In genomic region chr2:32730854-32731253, GRCm38 (mm10) we compare ENCODE assay signal across 9 mouse cellular contexts. TPM values are rescaled to one million over a fixed set of nuclear protein-coding genes. Genes with fewer than 3 reads are reported as not detected.
DNase-seq lines count a peak whose midpoint lies in the region; ATAC-seq and TF ChIP-seq lines count a peak whose summit lies in the region.
"Had no signal": no experiment of that assay in that cellular context is flagged by ENCODE, and none has a peak within 500 bp of the region (broad histone marks: within the 10 kb centered on the region; RNA-seq: fewer than 3 reads in every experiment).

No protein-coding gene starts in this region.

- H3K9me3 ChIP-seq in hindbrain, embryonic 11.5 days (ENCODE audit: control insufficient read depth, low read length): no peaks in the 10 kb centered on the region
- no peaks in the 10 kb centered on the region for H3K9me3 ChIP-seq in hindbrain, embryonic 16.5 days (ENCODE audit: control insufficient read depth, low read length)
- no peaks in the 10 kb centered on the region for H3K9me3 ChIP-seq in intestine, embryonic 14.5 days (ENCODE audit: control insufficient read depth, low read length)

- H3K4me3 ChIP-seq in hindbrain, embryonic 11.5 days (ENCODE audit: low read depth, low read length): no peak overlapping the region
- no peak overlapping the region for H3K4me3 ChIP-seq in hindbrain, embryonic 16.5 days (ENCODE audit: low read length)
- 0 out of 2 replicates have a peak overlapping the region, but pooled peaks have one; percentile 7 for H3K4me3 ChIP-seq in intestine, embryonic 14.5 days (ENCODE audit: low read depth, low read length)
- no peak overlapping the region for H3K4me3 ChIP-seq in cerebellum, adult 2 months (replicated peaks; ENCODE audit: insufficient read depth, low read depth, low read length)

- no peaks in the 10 kb centered on the region for H3K36me3 ChIP-seq in hindbrain, embryonic 11.5 days (ENCODE audit: control insufficient read depth, insufficient read depth, low read length)
- H3K36me3 ChIP-seq in hindbrain, embryonic 16.5 days (ENCODE audit: control insufficient read depth, insufficient read depth, low read length): no peaks in the 10 kb centered on the region
- H3K36me3 ChIP-seq in intestine, embryonic 14.5 days (ENCODE audit: control insufficient read depth, insufficient read depth, low read length): no peaks in the 10 kb centered on the region

- no peak overlapping the region for H3K27ac ChIP-seq in hindbrain, embryonic 11.5 days (ENCODE audit: low read depth, low read length)
- H3K27ac ChIP-seq in hindbrain, embryonic 16.5 days (ENCODE audit: low read depth, low read length): no peak overlapping the region
- H3K27ac ChIP-seq in intestine, embryonic 14.5 days (ENCODE audit: low read depth): peak overlapping the region; percentile 87
- H3K27ac ChIP-seq in cerebellum, adult 2 months (ENCODE audit: insufficient read depth, low read length): no peak overlapping the region

- 42% methylated on average over 11 of the region's 11 CpGs for WGBS in hindbrain, embryonic 11.5 days
- 44% methylated on average over 11 of the region's 11 CpGs for WGBS in hindbrain, embryonic 16.5 days
- WGBS in intestine, embryonic 14.5 days: 9% methylated on average over 11 of the region's 11 CpGs
- WGBS in cerebellum, adult 2 months: 47% methylated on average over 11 of the region's 11 CpGs

- H3K4me2 ChIP-seq in hindbrain, embryonic 11.5 days (replicated peaks; ENCODE audit: low read depth, low read length): no peak overlapping the region
- H3K4me2 ChIP-seq in hindbrain, embryonic 16.5 days (ENCODE audit: low read length): no peak overlapping the region
- H3K4me2 ChIP-seq in intestine, embryonic 14.5 days (ENCODE audit: low read length): peak overlapping the region; percentile 47

- no peak overlapping the region for H3K9ac ChIP-seq in hindbrain, embryonic 11.5 days (ENCODE audit: low read depth, low read length)
- H3K9ac ChIP-seq in hindbrain, embryonic 16.5 days (ENCODE audit: low read depth, low read length): no peak overlapping the region
- peak overlapping the region; percentile 17; the same call in 1 of the 2 replicates for H3K9ac ChIP-seq in intestine, embryonic 14.5 days (ENCODE audit: low read length)

- no peak for TF ChIP-seq CTCF in cerebellum, adult 2 months (IDR thresholded peaks at IDR 0.05; ENCODE audit: borderline replicate concordance, insufficient read depth, low read depth, low read length)

- DNase-seq in hindbrain, embryonic 11.5 days (ENCODE audit: low spot score): peak; percentile 44
- DNase-seq in embryo, embryonic 9.5 days (ENCODE audit: extremely low spot score): peak; percentile 68
- DNase-seq in intestine, embryonic 14.5 days (ENCODE audit: low spot score): no peak
- DNase-seq in lung, postnatal 10 days: peak; percentile 79
- no peak for DNase-seq in cerebellum, postnatal 36 days
- no peak for DNase-seq in adrenal gland, postnatal 4 days (ENCODE audit: low spot score in 2 of 2)
- no peak for DNase-seq in cerebellum, adult 2 months
- DNase-seq: thymus, postnatal 4 days had no signal

- H3K4me1 ChIP-seq in hindbrain, embryonic 11.5 days (replicated peaks; ENCODE audit: control insufficient read depth, insufficient read depth, low read length): peaks cover 2% of the 10 kb centered on the region; the same call in 1 of the 2 replicates
- peaks cover 3% of the 10 kb centered on the region; the same call in 1 of the 2 replicates for H3K4me1 ChIP-seq in hindbrain, embryonic 16.5 days (ENCODE audit: control insufficient read depth, insufficient read depth, low read depth, low read length)
- peaks cover 30% of the 10 kb centered on the region for H3K4me1 ChIP-seq in intestine, embryonic 14.5 days (replicated peaks; ENCODE audit: control insufficient read depth, insufficient read depth, low read length)
- H3K4me1 ChIP-seq in cerebellum, adult 2 months (ENCODE audit: control insufficient read depth, insufficient read depth, low read length): no peaks in the 10 kb centered on the region

- no peak for ATAC-seq in hindbrain, embryonic 11.5 days (ENCODE audit: low FRiP score)
- no peak for ATAC-seq in hindbrain, embryonic 16.5 days
- no peak for ATAC-seq in intestine, embryonic 14.5 days (replicated peaks; ENCODE audit: low FRiP score, low TSS enrichment, low read depth)

- TF ChIP-seq POLR2A in cerebellum, adult 2 months (IDR thresholded peaks at IDR 0.05; ENCODE audit: borderline replicate concordance, insufficient read depth, low read length): no peak

- no peaks in the 10 kb centered on the region for H3K27me3 ChIP-seq in hindbrain, embryonic 11.5 days (ENCODE audit: control insufficient read depth, insufficient read depth, low read length)
- no peaks in the 10 kb centered on the region for H3K27me3 ChIP-seq in hindbrain, embryonic 16.5 days (replicated peaks; ENCODE audit: control insufficient read depth, insufficient read depth, low read length)
- H3K27me3 ChIP-seq in intestine, embryonic 14.5 days (replicated peaks; ENCODE audit: control insufficient read depth, insufficient read depth, low read length): no peaks in the 10 kb centered on the region
- H3K27me3 ChIP-seq in cerebellum, adult 2 months (ENCODE audit: control insufficient read depth, insufficient read depth, low read length): no peaks in the 10 kb centered on the region

RNA-seq across cellular contexts. Expression of gene 6330409D20Rik, which starts 10.0 kb away (rescaled TPM):
- polyA plus RNA-seq in hindbrain, embryonic 11.5 days (2014; fragmentation: Nextera tagmentation; extraction: Ambion mirVana): 2.3 and 3.0 TPM in 2 replicates
- polyA plus RNA-seq in hindbrain, embryonic 16.5 days (2015; fragmentation: Nextera tagmentation; extraction: Ambion mirVana): 2.6 and 3.4 TPM in 2 replicates
- polyA plus RNA-seq in intestine, embryonic 14.5 days (2014; fragmentation: Nextera tagmentation; extraction: Ambion mirVana): 0.38 and 0.75 TPM in 2 replicates
- under 1 TPM in 1 of 2 experiments, not detected in 1; 0.28 TPM for total RNA-seq in adrenal gland, postnatal 4 days (2021)
- polyA plus RNA-seq in cerebellum, adult 2 months (2012; rRNA removed): 5.6 and 7.7 TPM in 2 replicates

RNA-seq across cellular contexts. Expression of gene Sh2d3c, which starts 10.0 kb away (rescaled TPM):
- polyA plus RNA-seq in hindbrain, embryonic 11.5 days (2014; fragmentation: Nextera tagmentation; extraction: Ambion mirVana): 25.9 and 27.6 TPM in 2 replicates
- polyA plus RNA-seq in hindbrain, embryonic 16.5 days (2015; fragmentation: Nextera tagmentation; extraction: Ambion mirVana): 58.5 and 58.6 TPM in 2 replicates
- 32.5 and 32.7 TPM in 2 replicates for polyA plus RNA-seq in intestine, embryonic 14.5 days (2014; fragmentation: Nextera tagmentation; extraction: Ambion mirVana)
- total RNA-seq in adrenal gland, postnatal 4 days (2021): 10 to 100 TPM; 32.3 to 32.9 TPM
- polyA plus RNA-seq in cerebellum, adult 2 months (2012; rRNA removed): 47.0 and 53.2 TPM in 2 replicates

RNA-seq across cellular contexts. Expression of gene Cdk9, which starts 18.0 kb away (rescaled TPM):
- 77.3 and 79.9 TPM in 2 replicates for polyA plus RNA-seq in hindbrain, embryonic 11.5 days (2014; fragmentation: Nextera tagmentation; extraction: Ambion mirVana)
- polyA plus RNA-seq in hindbrain, embryonic 16.5 days (2015; fragmentation: Nextera tagmentation; extraction: Ambion mirVana): 63.6 and 69.4 TPM in 2 replicates
- 83.8 and 85.2 TPM in 2 replicates for polyA plus RNA-seq in intestine, embryonic 14.5 days (2014; fragmentation: Nextera tagmentation; extraction: Ambion mirVana)
- total RNA-seq in adrenal gland, postnatal 4 days (2021): 100 to 1,000 TPM; 102 to 105 TPM
- 170 and 186 TPM in 2 replicates for polyA plus RNA-seq in cerebellum, adult 2 months (2012; rRNA removed)

RNA-seq across cellular contexts. Expression of gene Tor2a, which starts 26.2 kb away (rescaled TPM):
- 53.1 and 53.5 TPM in 2 replicates for polyA plus RNA-seq in hindbrain, embryonic 11.5 days (2014; fragmentation: Nextera tagmentation; extraction: Ambion mirVana)
- polyA plus RNA-seq in hindbrain, embryonic 16.5 days (2015; fragmentation: Nextera tagmentation; extraction: Ambion mirVana): 50.8 and 56.9 TPM in 2 replicates
- polyA plus RNA-seq in intestine, embryonic 14.5 days (2014; fragmentation: Nextera tagmentation; extraction: Ambion mirVana): 71.1 and 74.8 TPM in 2 replicates
- 10 to 100 TPM; 31.5 to 36.5 TPM for total RNA-seq in adrenal gland, postnatal 4 days (2021)
- 41.6 and 43.8 TPM in 2 replicates for polyA plus RNA-seq in cerebellum, adult 2 months (2012; rRNA removed)

RNA-seq across cellular contexts. Expression of gene Fpgs, which starts 26.9 kb away (rescaled TPM):
- 11.2 and 13.6 TPM in 2 replicates for polyA plus RNA-seq in hindbrain, embryonic 11.5 days (2014; fragmentation: Nextera tagmentation; extraction: Ambion mirVana)
- 20.2 and 20.9 TPM in 2 replicates for polyA plus RNA-seq in hindbrain, embryonic 16.5 days (2015; fragmentation: Nextera tagmentation; extraction: Ambion mirVana)
- polyA plus RNA-seq in intestine, embryonic 14.5 days (2014; fragmentation: Nextera tagmentation; extraction: Ambion mirVana): 32.9 and 35.6 TPM in 2 replicates
- total RNA-seq in adrenal gland, postnatal 4 days (2021): 10 to 100 TPM; 33.2 to 36.2 TPM
- polyA plus RNA-seq in cerebellum, adult 2 months (2012; rRNA removed): 19.2 and 19.7 TPM in 2 replicates

Comparison
In these comparisons a context has a peak if more than half of its experiments do, and no peak if none do; other contexts are left out.
1. DNase-seq: peak in hindbrain, embryonic 11.5 days (single experiment), embryo, embryonic 9.5 days (single experiment) and lung, postnatal 10 days (single experiment); none in intestine, embryonic 14.5 days (single experiment), cerebellum, postnatal 36 days (0 of 2), adrenal gland, postnatal 4 days (0 of 2) and cerebellum, adult 2 months (0 of 2).